ENCODE assay signal across 8 mouse cellular contexts in genomic region chr2:49744251-49745093, GRCm38 (mm10). TPM values are rescaled to one million over a fixed set of nuclear protein-coding genes. Genes with fewer than 3 reads are reported as not detected.
DNase-seq lines count a peak whose midpoint lies in the region; ATAC-seq and TF ChIP-seq lines count a peak whose summit lies in the region.

No protein-coding gene starts in this region.

- H3K36me3 ChIP-seq in hindbrain, embryonic 12.5 days = peaks cover 61% of the 10 kb centered on the region
- H3K36me3 ChIP-seq in hindbrain, embryonic 11.5 days (ENCODE audit: control insufficient read depth, insufficient read depth, low read length) = 0 out of 2 replicates have a peak, but pooled peaks cover 1% of the 10 kb centered on the region
- H3K36me3 ChIP-seq in megakaryocyte, embryonic 14.5 days (replicated peaks; ENCODE audit: low read length) = no peaks in the 10 kb centered on the region

- H3K9me3 ChIP-seq in hindbrain, embryonic 12.5 days (replicated peaks) = no peaks in the 10 kb centered on the region
- H3K9me3 ChIP-seq in hindbrain, embryonic 11.5 days (ENCODE audit: control insufficient read depth, low read length) = no peaks in the 10 kb centered on the region
- no peaks in the 10 kb centered on the region for H3K9me3 ChIP-seq in megakaryocyte, embryonic 14.5 days

- no peak for TF ChIP-seq POLR2A in cortical plate, adult 2 months (IDR thresholded peaks at IDR 0.05; ENCODE audit: extremely low read depth, insufficient read depth, low read length)
- TF ChIP-seq POLR2A in lung, adult 2 months (IDR thresholded peaks at IDR 0.05; ENCODE audit: borderline replicate concordance, extremely low read depth, low read depth, low read length) = no peak

- no peak for TF ChIP-seq CTCF in cortical plate, adult 2 months (IDR thresholded peaks at IDR 0.05; ENCODE audit: extremely low read depth, insufficient read depth, low read length)
- no peak for TF ChIP-seq CTCF in lung, adult 2 months (IDR thresholded peaks at IDR 0.05; ENCODE audit: insufficient read depth, low read length)

- no peak overlapping the region for H3K4me3 ChIP-seq in hindbrain, embryonic 12.5 days
- H3K4me3 ChIP-seq in hindbrain, embryonic 11.5 days (ENCODE audit: low read depth, low read length) = no peak overlapping the region
- H3K4me3 ChIP-seq in cortical plate, adult 2 months (ENCODE audit: insufficient read depth, low read length) = no peak overlapping the region
- peak overlapping the region; percentile 78 for H3K4me3 ChIP-seq in megakaryocyte, embryonic 14.5 days (replicated peaks)
- H3K4me3 ChIP-seq in lung, adult 2 months (replicated peaks; ENCODE audit: extremely low read depth, low read depth, low read length) = no peak overlapping the region

- H3K4me2 ChIP-seq in hindbrain, embryonic 12.5 days (replicated peaks) = no peak overlapping the region
- no peak overlapping the region for H3K4me2 ChIP-seq in hindbrain, embryonic 11.5 days (replicated peaks; ENCODE audit: low read depth, low read length)

- H3K4me1 ChIP-seq in hindbrain, embryonic 12.5 days = peaks cover 38% of the 10 kb centered on the region
- no peaks in the 10 kb centered on the region for H3K4me1 ChIP-seq in hindbrain, embryonic 11.5 days (replicated peaks; ENCODE audit: control insufficient read depth, insufficient read depth, low read length)
- peaks cover 32% of the 10 kb centered on the region for H3K4me1 ChIP-seq in cortical plate, adult 2 months (ENCODE audit: control insufficient read depth, insufficient read depth, low read length)
- H3K4me1 ChIP-seq in megakaryocyte, embryonic 14.5 days = peaks cover 44% of the 10 kb centered on the region
- H3K4me1 ChIP-seq in lung, adult 2 months (ENCODE audit: control insufficient read depth, insufficient read depth, low read length) = no peaks in the 10 kb centered on the region

- no peak for DNase-seq in hindbrain, embryonic 11.5 days (ENCODE audit: low spot score)
- DNase-seq in CD4-positive helper T cell, adult 2 months (ENCODE audit: low read depth, low spot score) = peak; percentile 26
- DNase-seq in cerebellum, adult 11-12 months = no peak
- DNase-seq in cerebellum, adult 9-10 months = no peak
- DNase-seq in lung, adult 2 months = no peak

- H3K27me3 ChIP-seq in hindbrain, embryonic 12.5 days = no peaks in the 10 kb centered on the region
- no peaks in the 10 kb centered on the region for H3K27me3 ChIP-seq in hindbrain, embryonic 11.5 days (ENCODE audit: control insufficient read depth, insufficient read depth, low read length)
- peaks cover 26% of the 10 kb centered on the region for H3K27me3 ChIP-seq in megakaryocyte, embryonic 14.5 days (replicated peaks)

- 69% methylated on average over 11 of the region's 11 CpGs for WGBS in hindbrain, embryonic 12.5 days
- WGBS in hindbrain, embryonic 11.5 days = 73% methylated on average over 11 of the region's 11 CpGs
- 48% methylated on average over 11 of the region's 11 CpGs for WGBS in lung, adult 2 months

- no peak overlapping the region for H3K9ac ChIP-seq in hindbrain, embryonic 12.5 days
- no peak overlapping the region for H3K9ac ChIP-seq in hindbrain, embryonic 11.5 days (ENCODE audit: low read depth, low read length)

- H3K27ac ChIP-seq in hindbrain, embryonic 12.5 days = peak overlapping the region; percentile 40
- H3K27ac ChIP-seq in hindbrain, embryonic 11.5 days (ENCODE audit: low read depth, low read length) = no peak overlapping the region; the same call in 1 of the 2 replicates
- H3K27ac ChIP-seq in cortical plate, adult 2 months (ENCODE audit: insufficient read depth, low read length) = peak overlapping the region; percentile 39; the same call in 1 of the 2 replicates

- no peak; the same call in 1 of the 2 replicates for ATAC-seq in hindbrain, embryonic 12.5 days (ENCODE audit: low FRiP score)
- no peak for ATAC-seq in hindbrain, embryonic 11.5 days (ENCODE audit: low FRiP score)

RNA-seq across cellular contexts. Expression of gene Lypd6b, which starts 43.0 kb away (rescaled TPM):
- 1.7 and 2.6 TPM in 2 replicates for polyA plus RNA-seq in hindbrain, embryonic 12.5 days (2016; fragmentation: Nextera tagmentation; extraction: Ambion mirVana)
- 1.5 and 2.1 TPM in 2 replicates for polyA plus RNA-seq in hindbrain, embryonic 11.5 days (2014; fragmentation: Nextera tagmentation; extraction: Ambion mirVana)
- polyA plus RNA-seq in cortical plate, adult 2 months (2012; rRNA removed) = 13.4 and 14.2 TPM in 2 replicates
- polyA plus RNA-seq in megakaryocyte, embryonic 14.5 days (2012; ENCODE audit: insufficient read depth, low replicate concordance) = not detected in 2 replicates
- polyA plus RNA-seq in lung, adult 2 months (2012; rRNA removed) = 1.0 and 1.5 TPM in 2 replicates
